Mouse (Mus musculus) liver, postnatal 0 days (tissue): ENCODE measurements around the gene Inpp4a.

ENCODE experiments used
- CTCF ChIP-seq: sonication (generic); IDR thresholded peaks from 2 replicates; pipeline ENCODE4 v1.5.1; 2016; ENCODE audit warnings: antibody characterized with exemption, low read depth
- EP300 ChIP-seq: IDR thresholded peaks from 2 replicates; pipeline ENCODE4 v1.6.1; 2016; ENCODE audit warnings: antibody characterized with exemption, low read depth, mild to moderate bottlenecking

GRCm38 (mm10) chr1:37287748-37288147, 11.9 kb upstream of the Inpp4a start:
- TF ChIP-seq CTCF (no peak), EP300 (no peak)
